Mouse (Mus musculus) induced T-regulatory cell, adult 2 months (primary cell): ENCODE results near the gene Skp2.

Source experiments
- DNase-seq: peaks from one replicate; pipeline ENCODE4 v3.0.0-alpha.2; 2012; ENCODE audit warnings: low read depth

The Skp2 gene

DNA sequence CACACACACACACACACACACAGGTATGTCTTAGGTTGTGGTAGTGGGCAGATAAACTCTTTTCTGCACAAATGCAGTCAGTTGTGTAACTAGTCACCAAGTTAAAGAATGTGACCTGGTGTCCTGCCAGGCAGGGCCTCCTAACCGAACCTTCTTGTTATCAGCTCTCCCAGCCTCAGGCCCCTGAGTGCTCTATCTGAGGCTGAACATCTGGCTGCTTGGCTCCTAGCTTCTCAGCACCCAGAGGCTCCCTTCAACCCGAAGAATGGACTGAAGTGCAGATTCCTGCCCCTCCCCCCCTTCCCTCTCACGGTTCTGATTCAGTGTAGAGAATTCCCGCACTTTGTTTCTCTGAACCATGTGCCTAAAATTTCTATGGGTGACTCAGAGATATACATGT is 80.6 kb downstream of the Skp2 start:
- DNase-seq, result no peak

DNA sequence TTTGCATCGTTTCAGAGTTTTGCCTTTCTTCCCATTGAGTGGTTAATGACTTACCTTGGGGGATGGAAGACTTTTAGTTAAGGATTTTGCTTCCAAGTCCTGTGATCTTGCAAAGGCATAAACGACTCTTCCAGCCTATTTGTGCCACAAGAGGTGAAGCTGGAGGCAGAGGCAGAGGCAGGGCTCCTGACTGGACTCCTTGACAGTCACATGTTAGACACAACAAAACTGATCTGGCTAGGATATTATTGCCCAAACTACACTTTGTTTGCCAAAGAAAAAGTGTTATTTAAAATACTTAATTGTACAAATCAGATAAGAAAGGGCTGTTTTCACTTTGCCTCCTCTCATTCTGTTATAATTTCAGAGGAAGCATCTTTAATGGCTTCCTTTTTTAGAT is 81.1 kb downstream of the Skp2 start:
- no peak for DNase-seq

DNA sequence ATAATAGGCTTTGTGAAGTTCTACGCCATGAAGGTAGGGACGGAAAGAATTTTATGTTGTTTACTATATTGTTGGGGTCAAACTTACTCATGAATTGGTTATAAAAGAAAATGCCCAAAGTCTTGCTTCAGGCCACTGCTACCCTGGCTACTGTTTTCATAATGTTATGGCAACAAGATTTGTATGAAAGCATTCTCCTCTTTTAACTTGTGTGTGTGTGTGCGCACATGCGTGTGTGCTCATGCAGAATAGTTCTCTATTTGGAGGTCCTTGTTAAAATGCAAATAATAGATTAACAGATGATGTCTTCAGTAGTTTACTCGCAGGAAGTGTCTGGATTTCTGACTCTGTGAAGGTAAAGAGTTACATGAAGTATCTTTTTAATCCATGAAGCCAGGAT is 81.5 kb downstream of the Skp2 start:
- DNase-seq, result no peak

DNA sequence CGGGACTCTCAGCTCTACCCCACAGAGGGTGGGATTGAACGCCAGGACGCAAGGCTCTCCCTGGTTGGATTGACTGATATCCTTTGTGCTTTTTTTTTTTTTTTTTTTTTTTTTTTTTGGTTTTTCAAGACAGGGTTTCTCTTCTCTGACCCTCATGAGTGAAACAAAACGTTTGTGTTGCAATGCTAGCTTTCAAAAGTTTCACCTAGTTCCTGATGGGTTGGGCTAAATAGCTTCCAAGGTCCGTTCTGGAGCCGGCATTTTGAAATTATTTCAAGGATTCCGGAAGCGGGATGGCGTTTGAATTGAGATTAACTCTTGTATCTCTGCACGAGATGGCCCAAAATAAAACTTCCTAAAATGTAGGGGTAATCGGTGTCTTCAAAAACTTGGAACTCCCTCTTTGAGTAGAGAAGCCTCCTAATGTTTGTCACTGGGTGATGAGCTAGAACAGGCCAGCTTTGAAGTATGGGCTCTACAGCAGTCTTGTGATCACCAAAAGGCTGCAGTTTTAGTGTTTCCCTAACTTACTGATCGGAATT is 82.1 kb downstream of the Skp2 start:
- DNase-seq, result peak; percentile 16

DNA sequence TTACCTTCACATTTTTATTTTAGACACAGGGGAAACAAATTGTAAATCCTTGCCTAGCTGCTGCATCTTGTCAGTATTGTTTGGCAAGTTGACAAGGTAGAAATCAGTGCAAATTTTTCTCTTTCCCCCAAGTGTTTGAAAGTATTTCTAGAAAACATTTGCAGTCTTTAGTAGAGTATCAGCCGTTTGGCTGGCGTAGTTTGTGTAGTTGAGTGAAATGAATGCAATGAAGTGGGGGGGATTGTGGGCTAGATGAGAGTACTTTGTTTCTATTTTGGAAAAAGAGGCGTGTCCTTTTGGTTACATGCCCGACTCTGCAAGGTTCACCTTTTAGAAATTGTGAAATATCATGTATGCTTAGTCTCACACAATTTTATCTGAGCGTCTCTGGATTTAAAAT is 82.6 kb downstream of the Skp2 start:
- DNase-seq, result peak; percentile 71

DNA sequence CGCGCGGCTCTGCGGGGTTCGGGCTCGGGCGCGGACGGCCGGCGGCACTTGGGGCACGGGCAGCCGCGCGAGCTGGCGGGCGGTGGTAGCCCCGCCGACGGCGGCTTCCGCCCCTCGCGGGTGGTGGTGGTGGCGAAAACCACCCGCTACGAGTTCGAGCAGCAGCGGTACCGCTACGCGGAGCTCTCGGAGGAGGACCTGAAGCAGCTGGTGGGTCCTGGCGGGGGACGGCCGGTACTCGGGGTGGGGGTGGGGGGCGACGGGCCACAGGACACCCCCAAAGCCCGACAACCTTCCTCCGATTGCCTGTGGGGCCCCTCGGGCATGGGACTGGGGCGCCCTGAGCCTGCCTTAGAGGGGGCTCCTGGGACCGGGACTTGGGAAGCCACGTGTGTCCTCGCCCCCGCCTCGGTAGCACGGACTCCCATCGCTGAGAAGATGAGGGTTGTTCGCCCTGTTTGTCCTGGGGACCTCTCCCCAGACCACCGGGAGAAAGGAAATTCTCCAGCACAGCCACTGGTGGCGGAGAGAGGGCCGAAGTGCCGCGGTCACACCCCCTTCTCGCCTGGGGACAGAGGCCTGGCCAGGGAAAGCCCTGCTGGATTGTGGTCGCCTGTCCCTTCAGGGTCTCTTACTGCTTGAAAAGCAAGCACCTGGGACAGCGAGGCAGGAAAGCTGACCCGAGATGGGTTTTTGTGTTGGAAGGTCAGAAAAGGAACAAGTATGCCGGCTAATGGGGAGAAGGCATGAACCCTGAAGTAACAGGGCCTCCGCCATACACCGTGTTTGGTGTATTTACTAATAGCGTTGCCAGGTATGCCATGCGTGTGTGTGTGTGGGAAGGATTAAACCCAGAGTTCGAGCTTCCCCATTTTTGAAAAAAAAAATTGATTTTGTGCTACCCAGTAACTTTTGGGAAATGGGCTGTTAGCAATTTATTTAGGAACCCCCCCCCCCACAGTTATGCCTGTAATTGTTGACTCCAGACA is 83.4 kb downstream of the Skp2 start:
- DNase-seq, result peak; percentile 65

DNA sequence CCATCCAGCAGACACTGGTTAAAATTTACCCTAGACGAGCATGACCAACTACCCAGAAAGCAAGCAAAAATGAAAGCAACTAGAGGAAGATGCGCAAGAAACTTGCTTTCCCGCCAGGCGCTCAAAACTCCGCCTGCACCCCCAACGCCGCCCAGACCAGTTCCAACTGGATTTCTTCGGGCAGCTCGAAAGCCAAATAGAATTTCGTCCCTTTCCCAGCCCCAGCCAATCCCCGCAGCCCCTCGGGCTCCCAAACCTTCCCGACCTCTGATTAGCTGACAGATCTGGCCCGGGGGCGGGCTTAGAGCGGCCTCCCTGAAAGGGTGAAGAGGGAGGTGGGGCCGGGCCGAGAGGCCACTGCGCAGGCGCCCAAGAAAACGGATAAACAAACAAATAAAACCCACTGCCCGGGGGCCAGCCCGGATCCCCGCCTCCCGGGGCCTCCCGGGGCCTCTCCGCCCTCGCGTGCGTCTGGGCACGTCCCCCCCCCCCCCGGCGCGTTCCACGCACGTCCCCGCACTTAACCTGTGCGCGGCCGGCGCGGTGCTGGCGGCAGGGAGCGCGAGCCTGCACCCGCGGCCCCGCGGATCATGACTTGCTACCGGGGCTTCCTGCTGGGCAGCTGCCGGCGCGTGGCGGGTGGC is 84.2 kb downstream of the Skp2 start, which contains the start of gene Nadk2:
Gene Nadk2 (plus strand): TSS at position 349 of the 644 bp plus-strand sequence.
- peak; percentile 98 for DNase-seq

DNA sequence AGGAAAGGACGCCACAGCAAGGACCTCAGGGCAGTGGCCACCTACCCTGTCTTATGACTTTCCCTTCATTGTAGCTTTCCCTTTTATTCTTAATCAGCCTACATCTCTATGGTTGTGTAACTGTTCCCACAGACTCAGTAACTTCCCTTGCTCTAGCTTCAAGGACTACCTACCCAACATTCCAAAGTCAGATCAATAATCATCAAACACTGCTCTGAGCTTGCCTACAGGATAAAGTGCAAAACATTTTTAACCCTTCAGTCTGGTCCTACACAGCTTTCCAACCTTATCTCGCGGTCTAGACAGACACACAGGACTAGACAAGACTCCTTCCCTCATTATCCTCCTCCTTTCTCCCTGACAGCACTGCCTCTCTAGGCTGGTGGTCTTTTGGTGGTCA is 84.9 kb downstream of the Skp2 start:
- no peak for DNase-seq

DNA sequence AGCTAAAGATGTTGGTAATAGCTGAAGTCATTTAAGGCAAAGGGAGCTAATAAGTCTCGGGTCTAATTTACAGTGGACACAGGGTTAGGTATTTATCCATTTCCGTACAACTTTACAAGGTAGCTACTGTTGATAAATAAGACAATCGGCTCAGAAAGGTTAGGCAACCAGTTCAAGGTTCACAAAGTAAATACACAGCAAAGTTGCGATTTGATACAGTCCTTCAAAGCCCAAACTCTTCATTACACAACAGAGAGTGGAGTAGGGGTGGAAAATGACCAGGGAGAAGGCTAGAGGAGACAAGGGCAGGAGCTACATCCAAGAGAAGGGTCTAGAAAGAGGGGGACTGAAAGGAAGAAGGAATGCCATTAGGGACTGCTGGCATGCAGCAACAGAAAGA is 86.3 kb downstream of the Skp2 start:
- DNase-seq, result no peak
